Mouse (Mus musculus) cerebellum, adult 9-11 months (tissue): ENCODE results near the gene Wrb.
A peak's percentile ranks its signal among the peaks of the same experiment; 100 is the strongest.
"Not testable (repeated sequence)": the region's sequence is repeated elsewhere in the genome, so short reads cannot be mapped to it uniquely, and the experiment has no call there.

Source experiments
- DNase-seq: peaks from one replicate; pipeline ENCODE4 v3.0.0; 2022

Wrb gene

DNA sequence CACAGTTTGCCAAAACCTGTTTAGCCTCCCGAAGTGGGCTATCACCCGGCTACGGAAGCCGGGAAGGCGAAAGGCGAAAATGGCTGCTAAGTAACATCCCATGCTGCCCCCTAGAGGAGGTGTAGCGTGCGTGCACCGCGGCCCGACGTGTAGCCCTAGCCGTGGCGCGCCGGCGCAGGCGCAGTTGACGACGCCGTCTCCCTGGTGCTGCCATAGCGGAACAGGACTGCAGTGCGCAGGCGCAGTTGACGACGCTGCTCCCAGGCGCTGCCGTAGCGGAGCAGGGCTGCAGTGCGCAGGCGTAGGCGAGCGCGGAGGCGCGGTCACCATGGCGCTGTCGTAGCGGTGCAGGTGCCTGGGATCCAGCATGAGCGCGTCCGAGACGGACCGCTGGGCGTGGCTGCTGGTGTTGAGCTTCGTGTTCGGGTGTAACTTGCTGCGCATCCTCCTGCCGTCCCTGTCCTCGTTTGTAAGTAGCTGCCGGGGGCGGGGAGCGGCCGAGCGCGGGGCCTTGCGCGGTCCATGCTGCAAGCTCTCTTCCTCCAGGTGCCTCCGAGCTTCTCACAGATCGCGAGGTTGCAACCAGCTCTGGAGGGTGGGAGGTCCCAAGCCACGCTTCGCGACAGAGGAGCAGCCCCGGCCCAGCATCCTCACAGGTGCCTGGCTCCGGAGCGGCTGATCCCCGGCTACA is at the start of gene Wrb:
TSS of gene Wrb (plus strand) at position 298 of the 691 bp plus-strand sequence.
- peak; percentile 100 for DNase-seq

DNA sequence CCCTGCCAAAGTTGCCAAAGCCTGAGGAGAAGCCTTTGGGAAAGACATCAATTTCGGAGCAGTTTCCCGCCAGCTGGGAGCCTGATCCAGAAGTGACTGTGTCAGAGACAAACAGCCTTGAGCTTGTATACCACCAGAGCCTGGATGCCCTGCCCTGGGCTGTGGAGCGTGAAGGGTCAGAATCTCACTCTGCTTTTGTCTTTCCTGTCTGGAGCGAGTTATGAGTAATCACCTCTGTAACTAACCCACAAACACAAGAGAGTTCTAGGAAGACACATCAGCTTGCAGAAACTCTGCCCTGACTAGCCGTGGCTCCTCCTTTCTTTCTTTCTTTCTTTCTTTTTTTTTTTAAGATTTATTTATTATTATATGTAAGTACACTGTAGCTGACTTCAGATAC is 49.2 kb upstream of the Wrb start:
- no peak for DNase-seq

DNA sequence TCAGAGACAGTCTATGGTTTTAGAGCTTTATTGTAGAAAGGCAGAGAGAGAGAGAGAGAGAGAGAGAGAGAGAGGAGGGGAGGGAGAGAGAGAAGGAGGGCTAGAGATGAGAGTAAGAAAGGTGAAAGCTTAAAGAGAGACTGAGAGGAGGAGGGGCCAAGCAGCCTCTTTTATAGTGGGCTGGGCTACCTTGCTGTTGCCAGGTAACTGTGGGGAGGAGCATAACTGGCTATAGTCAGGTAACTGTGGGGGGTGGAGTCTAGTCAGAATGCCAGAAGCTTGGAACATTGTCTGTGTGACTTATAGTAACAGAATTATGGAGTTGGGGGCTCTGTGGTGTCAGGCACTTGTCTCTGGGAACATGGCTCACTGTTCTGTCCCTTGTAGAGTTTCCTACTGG is 47.4 kb upstream of the Wrb start:
- DNase-seq = not testable (repeated sequence)

DNA sequence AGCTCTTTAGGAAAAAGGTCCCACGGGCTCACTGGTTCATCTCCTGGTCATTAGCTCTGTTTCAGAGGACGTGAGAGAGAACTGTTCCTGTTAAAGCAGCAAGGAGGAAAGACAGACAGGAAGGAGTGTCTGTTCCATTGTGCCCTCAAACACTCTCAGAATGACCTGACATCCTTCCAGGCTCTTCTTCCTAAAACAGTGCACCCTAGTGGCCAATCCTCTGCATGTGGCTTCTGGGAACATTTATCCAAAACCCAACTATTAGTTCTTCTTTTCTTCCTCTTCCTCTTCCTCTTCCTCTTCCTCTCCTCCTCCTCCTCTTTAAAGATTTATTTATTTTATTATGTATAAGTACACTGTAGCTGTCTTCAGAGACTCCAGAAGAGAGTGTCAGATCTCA is 42.2 kb upstream of the Wrb start:
- DNase-seq = no peak

DNA sequence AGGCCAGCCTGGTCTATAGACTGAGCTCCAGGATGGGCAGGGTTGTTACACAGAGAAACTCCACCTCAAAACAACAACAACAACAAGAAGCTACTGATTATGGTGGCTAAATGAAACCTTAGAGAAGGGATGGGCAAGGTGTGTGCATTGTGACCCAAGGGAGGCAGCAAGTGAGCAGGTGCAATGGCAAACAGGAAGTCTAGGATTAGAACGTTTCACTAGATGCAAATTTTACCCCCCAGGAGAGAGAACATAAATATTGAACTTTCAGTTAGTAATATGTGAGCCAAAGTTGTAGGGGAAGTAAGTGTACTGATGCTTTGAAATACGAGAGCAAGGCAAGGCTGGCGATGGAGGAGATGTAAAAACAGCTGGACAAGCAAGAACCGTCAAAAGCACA is 35.5 kb upstream of the Wrb start:
- DNase-seq = no peak

DNA sequence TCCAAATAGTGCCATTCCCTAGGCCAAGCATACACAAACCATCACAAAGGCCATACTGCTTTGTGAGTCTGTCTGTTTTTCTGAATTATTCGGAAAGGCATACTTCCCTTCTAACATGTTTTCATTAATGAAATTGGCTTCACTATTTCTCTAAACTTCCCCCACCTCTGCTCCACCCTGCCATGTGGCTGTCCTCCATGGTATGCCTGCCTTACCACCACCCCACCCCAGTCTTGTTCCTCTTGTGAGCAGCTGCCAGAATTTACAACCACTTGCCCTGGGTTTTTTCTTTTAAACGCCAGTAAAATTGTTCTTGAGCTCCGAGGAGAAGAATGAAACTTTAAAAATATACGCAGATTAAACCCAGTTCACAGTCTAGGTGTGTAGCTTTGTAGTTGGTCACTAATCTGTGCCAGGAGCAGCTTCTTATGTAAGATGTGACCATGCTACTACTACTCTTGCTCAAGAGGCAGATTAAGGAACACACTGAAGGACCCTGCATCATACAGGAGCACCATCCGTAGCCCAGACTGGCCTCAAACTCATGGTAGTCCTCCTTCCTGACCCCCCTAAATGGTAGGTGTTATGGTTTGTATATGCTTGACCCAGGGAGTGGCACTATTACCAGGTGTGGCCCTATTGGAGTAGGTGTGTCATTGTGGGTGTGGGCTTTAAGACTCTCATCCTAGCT is 34.4 kb upstream of the Wrb start:
- DNase-seq = no peak

DNA sequence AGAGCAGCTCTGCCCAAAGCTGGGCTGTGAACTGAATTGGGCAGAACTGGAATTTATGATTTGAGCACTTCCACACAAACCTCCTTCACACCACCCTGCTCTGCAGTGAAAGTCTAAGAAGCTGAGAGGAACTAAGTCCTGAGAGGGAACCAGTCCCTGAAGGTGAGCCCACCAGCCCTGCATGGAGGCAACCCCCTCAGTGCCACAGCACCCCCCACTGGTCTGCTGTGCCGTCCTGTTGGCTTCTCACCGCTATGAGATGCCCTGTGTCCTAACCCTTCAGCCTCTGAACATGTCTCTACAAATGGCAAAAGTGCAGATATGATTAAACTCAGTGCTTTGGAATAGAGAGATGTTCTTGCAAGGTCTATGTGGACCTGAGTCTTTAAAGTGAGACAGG is 32.4 kb upstream of the Wrb start:
- no peak for DNase-seq

DNA sequence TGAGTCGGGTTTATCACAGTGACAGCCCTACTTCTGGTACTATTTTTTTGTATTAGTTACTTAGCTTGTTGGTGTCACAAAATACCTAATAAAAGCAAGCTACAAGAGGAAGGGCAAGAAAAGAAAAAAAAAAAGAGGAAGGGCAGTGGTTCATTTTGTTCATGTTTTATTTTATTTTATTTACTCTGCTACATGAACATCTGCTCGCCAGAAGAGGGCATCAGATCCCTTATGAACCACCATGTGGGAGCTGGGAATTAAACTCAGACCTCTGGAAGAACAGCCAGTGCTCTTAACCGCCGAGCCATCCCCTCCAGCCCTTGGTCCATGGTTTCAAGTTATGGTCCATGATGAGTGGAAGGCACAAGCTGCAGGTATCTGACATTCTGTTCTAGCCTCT is 30.5 kb upstream of the Wrb start:
- DNase-seq = no peak

DNA sequence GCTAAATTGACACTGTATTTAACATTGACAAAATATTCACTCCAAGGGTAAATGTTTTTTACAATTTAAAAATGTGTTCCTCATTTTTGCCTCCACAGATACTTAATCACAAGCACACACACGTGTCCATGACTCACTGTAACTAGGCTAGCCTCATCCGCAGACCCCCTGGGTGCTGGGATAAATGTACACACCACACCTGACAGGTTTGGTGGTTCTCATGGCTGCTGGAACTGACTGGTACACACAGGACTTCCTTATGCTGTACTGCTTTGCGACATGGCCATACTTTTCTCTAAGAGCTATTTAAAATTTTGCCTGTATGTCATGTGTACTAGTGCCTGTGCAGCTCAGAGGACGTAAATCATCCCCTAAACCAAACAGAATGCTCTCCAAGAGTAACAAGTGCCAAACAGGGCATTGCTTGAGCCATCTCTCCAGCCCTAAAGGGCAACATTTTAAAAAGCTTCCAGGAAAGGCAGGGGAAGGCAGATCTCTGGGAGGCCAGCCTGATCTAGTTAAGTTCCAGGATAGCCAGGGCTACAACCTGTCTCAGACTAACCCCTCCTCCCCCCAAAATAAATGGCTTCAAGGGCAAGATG is 25.1 kb upstream of the Wrb start:
- no peak for DNase-seq

DNA sequence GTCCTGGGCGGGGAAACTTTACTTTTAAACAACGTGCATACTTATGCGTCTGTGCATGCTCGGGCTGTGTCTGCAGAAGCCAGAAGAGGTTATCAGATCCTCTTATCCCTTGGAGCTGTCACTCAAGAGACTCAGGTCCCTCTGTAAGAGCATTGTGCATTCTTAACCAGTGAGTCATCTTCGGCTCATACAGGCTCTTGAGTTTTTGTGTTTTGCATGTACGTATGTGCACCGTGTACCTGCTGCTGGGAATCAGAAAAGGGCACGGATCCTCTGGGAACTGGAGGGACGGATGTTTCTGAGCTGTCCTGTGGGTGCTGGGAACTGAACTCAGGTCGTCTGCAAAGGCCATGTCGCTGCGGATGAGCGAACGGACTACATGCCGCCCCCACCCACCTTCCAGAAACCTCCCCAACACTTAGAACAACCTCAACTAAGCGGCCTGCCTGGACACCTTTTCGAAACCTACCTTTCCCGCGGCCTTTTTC is 18.5 kb upstream of the Wrb start:
- peak; percentile 58 for DNase-seq

DNA sequence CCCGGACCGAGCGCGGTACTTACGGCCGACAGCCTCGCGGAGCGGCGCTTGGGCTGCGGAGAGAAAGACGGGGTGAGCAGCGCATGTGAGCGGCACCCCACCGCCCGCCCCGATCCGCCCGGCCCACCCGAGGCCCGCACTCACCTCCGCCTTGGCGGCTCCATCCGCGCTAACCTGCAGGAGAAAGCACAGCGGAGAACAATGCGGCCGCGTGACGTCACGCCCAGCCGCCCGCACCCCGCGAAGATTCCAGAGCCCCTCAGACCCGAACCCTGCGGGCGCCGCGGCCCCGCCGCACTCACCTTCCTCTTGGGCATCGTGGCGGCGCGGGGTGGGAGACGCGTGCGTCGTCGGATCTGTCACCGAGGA is 17.9 kb upstream of the Wrb start:
- DNase-seq = no peak

DNA sequence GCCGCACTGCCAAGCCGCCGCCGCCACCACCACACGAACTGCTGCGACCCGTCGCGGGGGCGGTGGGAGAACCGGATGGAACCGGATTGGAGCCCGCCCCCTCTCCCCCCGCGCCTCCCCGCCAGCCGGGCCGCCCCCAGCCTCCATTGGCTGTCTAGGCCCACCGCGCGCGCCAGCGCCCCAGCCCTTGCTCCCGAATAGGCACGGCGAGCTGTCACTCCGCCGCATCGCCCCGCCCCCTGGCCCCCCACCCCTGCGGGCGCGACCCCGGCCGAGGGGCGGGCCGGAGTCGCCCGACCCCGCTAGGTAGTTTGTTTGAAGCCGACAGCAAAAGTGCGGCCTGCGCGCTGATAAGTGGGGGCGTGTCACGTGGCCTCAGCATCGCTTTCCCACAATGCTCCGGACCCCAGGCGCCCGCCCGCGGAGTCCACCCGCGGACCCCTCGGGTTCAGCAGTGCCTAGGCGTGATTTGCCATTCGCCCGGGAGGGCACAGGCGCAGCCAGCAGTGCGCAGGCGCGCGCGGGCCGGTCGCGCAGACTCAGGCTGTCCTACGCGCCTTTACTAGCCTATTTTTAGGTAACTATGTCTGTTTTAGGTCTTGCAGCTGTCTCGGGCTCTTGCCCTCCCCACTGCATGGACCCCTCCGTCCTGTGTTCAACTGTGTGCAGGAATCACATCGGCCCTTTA is 17.4 kb upstream of the Wrb start, which contains the start of gene Hmgn1:
TSS of gene Hmgn1 (minus strand) at position 73 of the 688 bp plus-strand sequence.
- peak; percentile 98 for DNase-seq

DNA sequence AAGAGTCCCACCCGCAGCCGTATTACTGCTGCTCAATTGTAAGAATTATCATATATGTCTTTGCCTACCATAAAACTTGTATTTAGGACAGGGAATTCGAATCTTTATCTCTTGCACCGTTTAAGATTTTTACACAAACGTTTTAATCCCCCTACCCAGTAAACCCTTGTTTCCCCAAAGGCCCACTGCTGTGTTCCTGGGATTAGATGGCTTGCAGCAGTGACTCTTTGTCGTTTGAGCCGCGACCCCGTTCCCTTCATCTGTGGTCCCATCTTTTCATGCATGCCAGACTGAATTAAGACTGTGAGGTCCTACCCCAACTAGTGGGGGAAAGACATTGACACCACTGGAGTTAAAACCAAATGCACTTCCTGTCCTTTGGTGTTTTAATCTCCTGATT is 16.7 kb upstream of the Wrb start:
- DNase-seq = no peak

DNA sequence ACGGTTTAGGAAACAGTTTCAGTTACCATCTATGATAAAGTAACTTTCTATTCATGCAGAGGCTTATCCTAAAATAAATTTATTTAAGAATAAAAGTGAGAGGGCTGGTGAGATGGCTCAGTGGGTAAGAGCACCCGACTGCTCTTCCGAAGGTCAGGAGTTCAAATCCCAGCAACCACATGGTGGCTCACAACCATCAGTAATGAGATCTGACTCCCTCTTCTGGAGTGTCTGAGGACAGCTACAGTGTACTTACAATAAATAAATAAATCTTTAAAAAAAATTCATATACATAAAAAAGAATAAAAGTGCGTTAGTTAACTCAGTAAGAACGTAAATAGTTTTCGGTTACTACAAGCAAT is 478 bp upstream of the Wrb start:
- not testable (repeated sequence) for DNase-seq

DNA sequence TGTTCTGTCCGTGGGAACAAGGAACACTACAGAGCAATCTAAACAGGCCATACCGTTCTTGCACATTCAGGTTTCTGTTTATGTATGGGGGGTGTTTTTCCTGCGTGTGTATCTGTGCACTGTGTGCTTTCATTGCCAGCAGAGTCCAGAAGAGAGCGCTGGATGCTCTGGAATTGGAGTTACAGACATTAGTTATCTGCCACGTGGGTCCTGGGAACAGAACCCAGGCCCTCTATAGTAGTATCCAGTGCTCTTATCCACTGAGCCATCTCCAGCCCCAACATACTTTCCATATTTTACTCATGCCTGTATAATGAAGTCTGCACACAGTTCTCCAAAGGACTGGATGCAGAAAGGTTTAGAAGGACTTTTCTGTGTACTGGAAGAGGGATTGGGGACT is 607 bp downstream of the Wrb start:
- no peak for DNase-seq

DNA sequence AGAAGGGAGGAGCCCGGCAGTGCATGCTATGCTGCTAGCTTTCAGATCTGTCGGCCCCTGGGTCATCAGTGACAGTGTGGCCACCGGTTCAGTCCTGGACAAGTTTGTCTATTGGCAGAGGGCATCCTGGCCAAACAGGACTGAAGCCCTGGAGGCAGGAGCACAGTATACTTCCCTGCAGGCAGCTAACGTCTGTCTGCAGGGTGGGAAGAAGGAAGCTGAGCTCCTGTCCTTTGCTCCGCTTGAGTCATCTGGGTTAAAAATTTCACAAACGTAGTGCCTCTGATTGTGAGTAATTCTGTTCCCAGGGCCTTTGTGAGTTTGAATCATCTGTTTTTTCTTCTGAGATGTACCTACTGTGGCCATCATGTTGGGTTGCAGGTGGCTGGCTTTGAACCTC is 3.6 kb downstream of the Wrb start:
- no peak for DNase-seq

DNA sequence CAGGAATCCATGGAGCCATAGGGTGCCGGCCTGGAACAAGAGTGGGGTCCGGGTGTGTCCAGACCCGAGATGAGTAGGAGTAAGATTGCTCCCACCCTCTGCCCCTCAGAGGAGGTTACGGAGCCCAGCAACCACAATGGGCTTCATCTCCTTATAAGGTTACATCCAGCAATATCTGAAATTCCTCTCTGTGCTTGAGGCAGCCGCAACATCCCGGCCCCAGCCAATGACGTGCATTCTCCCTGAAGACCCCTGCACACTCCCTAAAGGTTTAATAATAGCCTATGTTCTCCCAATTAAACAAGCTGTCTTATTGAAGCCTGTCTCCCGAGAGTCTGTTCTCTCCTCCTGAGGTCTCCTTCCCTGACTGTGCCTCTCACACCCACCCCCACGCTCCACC is 4.1 kb downstream of the Wrb start:
- no peak for DNase-seq

DNA sequence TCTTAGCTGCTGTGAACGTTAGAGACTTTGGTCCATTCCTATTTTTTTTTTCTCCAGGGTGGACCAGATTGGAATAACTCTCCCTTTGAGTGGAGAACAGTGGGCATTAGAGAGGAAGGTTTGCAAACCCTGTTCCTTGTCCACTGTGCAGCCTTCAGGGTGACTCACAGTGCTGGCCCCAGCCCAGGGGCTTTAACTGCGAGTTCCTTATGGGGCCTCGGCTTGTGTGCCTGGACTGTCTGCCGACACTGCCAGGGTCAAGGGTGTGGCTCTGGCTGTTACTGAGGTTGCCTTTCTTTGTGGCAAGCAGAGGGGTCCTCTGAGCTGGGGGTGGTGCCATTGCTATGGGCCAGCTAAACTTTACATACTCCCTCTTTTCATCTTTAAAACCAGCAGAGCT is 5.8 kb downstream of the Wrb start:
- DNase-seq = peak; percentile 48

DNA sequence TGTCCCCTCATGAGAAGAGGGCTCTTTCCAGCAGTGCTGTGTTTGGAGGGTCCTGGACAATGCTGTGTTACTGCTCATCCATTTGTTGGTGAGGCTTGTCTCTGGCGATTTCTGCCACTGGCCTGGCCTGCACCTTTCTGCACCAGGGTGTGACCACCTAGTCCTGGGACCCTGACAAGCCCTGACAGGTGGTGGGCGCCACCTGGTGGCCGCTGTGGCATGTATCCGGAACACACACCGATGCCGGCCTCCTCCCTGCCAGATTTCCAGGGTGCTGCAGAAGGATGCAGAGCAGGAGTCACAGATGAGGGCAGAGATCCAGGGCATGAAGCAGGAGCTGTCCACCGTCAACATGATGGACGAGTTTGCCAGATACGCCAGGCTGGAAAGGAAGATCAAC is 6.3 kb downstream of the Wrb start:
- peak; percentile 87 for DNase-seq

DNA sequence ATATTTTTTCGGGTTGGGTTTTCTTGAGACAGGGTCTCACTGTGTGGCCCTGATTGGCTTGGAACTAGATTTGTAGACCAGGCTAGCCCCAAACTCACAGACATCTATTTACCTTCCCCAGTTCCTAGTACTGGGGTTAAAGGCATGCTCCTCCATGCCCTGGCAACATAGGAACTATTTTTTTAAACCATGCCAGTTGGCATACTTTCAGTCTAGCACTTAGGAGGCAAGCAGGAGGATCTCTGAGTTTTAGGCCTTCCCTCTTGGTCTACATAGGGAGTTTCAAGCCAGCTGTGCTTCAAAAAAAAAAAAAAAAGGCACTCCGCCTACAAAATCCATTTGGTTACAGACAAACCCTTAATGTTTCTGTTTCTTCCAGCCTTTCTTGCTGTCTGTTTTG is 9.3 kb downstream of the Wrb start:
- no peak for DNase-seq

DNA sequence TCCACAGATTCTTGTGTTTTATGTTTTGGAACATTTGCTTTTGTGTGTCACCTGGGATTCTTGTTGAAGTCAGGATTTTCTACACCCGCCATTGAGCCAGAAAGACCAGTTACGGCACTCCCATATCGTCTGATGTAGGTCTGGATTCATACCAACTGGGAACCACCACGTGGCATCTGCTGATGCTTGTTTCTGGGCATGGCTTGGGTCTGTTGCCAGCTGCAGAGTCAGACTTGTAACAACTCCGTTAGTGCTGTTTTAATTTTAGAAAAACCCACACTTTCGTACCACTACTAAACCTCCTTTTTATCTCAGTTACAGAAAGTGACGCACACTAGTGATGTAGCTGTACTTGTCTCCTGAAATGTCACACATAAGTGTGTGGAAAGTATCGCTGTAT is 10.8 kb downstream of the Wrb start:
- peak; percentile 30 for DNase-seq

DNA sequence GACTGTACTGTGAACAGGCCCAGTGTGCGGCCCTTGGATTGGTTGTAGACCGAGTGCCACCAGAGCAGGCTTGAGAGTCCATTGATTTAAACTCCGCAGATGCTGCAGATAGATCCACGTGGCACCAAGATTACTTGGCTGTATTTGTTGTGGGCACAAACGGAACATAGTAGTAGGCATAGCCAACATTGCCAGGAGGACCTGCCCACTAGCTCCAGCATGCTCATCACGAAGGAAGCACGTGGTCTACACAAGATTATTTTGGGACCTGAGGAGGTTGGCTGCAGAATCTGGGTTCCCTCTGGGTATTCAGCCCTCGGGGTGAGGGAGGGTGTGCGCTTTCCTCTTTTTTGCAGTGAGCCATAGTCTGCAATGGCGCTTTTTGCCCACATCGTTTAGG is 12.0 kb downstream of the Wrb start:
- DNase-seq = peak; percentile 34

DNA sequence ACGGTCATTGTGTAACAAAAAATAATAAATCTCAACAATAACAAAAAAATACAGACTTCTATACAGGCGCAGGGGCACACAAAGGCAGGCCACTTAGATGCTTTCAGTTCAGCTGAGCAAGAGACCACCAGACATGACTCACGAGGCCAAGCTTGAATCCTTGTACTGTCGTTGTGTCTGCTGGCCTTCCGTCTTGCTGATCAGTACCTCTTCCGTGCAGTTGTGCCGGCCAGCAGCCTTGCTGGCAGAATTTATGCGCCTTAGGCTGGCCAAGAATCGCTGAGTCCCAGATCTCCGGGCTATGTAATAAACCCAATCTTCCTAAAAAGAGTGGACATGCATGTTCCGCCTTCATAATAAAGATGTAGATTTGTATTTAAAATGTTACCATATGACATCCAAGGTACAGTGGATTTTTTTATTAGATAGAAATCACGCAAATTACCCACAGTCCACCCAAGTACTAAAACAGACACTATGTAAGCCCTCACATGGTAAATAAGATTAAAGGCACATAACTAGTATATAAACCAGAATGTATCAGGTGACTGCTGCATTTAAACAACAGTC is 13.4 kb downstream of the Wrb start:
- DNase-seq = peak; percentile 26
